Mouse (Mus musculus): ENCODE data around the gene Top2a. TPM values are rescaled to one million over a fixed set of nuclear protein-coding genes. Genes with fewer than 3 reads are reported as not detected.

Top2a gene
- total and polyA plus RNA-seq, 3 experiments, result 385 to 444 (median 400) TPM

DNA sequence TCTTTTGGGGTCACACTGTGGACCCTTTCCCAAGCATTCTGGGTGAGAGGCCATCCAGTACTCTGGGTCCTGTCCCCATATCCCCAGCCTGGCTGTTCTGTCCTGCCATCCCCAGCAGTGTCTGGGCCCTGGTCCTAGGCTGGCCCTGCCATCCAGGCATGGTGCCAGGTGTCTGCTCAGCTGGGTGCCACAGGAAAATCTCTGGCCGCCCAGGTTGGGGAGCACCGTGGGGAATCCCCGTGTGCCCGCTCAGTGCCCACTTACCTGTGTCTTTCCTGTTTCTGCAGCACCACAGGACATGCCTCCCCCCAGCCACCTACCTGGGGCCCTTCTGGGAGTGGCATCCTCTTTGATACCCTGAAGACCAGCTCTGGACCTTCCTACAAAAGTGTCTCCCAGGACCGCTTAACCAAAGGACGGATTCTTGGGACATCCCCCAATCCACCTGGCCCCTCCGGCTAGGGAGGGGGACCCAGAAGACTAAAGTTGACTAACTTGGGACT lies 74.0 kb downstream of the Top2a start:
- in situ Hi-C loops (cut with MboI; ENCODE audit: low pct_ligation_motif_present, low pct_unique_long_range_greater_than_20kb, low sequenced_read_pairs), result no loop called here
- Histone ChIP-seq H3K4me3 (replicated peaks in 1 of 3; ENCODE audit: low read depth in 2 of 3, low read length in 2 of 3, poor library complexity in 1 of 3) (no peak overlapping the region), H3K4me2 (ENCODE audit: insufficient read depth, low read depth, poor library complexity, severe bottlenecking) (no peak overlapping the region), H3K4me1 (ENCODE audit: control insufficient read depth in 1 of 2, insufficient read depth in 2 of 2) (peaks cover 38 to 89% of the 10 kb centered on the region in 2 experiments), H3K36me3 (replicated peaks in 1 of 2; ENCODE audit: control insufficient read depth in 1 of 2, insufficient read depth in 1 of 2, low read length in 1 of 2) (peaks cover 5 to 36% of the 10 kb centered on the region in 2 experiments), H3K9me3 (replicated peaks; ENCODE audit: low read length) (no peaks in the 10 kb centered on the region), H3K27me3 (replicated peaks) (no peaks in the 10 kb centered on the region), H3K79me2 (replicated peaks; ENCODE audit: control insufficient read depth, extremely low read depth, insufficient read depth, poor library complexity, severe bottlenecking) (no peaks in the 10 kb centered on the region), H3K27ac (ENCODE audit: insufficient read depth, low read depth) (no peak overlapping the region), H3K9ac (ENCODE audit: insufficient read depth, low read depth) (no peak overlapping the region)
- TF ChIP-seq CHD2 (IDR thresholded peaks at IDR 0.05; ENCODE audit: low read length) (no peak), ZKSCAN1 (IDR thresholded peaks at IDR 0.05; ENCODE audit: borderline replicate concordance, low read depth, low read length) (no peak), E2F4 (IDR thresholded peaks at IDR 0.05; ENCODE audit: insufficient replicate concordance, low read depth, low read length) (no peak), MAFK (IDR thresholded peaks at IDR 0.05; ENCODE audit: insufficient replicate concordance, low read length) (no peak), CTCF (conservative IDR thresholded peaks at IDR 0.05 in 1 of 2, IDR thresholded peaks at IDR 0.05 in 1 of 2; ENCODE audit: low read depth in 2 of 2, low read length in 2 of 2) (no peak), KAT2A (IDR thresholded peaks at IDR 0.05; ENCODE audit: insufficient replicate concordance, low read length) (no peak), TCF12 (IDR thresholded peaks at IDR 0.05; ENCODE audit: low read depth, low read length) (no peak), GABPA (IDR thresholded peaks at IDR 0.05; ENCODE audit: insufficient replicate concordance, low read depth, low read length) (no peak), POLR2AphosphoS2 (IDR thresholded peaks at IDR 0.05; ENCODE audit: low read depth, low read length) (no peak)
- DNase-seq (ENCODE audit: extremely low read depth), result no peak
- dilution Hi-C loops (cut with MboI; ENCODE audit: extremely low pct_ligation_motif_present, extremely low pct_unique_long_range_greater_than_20kb, low sequenced_read_pairs), result no loop called here

DNA sequence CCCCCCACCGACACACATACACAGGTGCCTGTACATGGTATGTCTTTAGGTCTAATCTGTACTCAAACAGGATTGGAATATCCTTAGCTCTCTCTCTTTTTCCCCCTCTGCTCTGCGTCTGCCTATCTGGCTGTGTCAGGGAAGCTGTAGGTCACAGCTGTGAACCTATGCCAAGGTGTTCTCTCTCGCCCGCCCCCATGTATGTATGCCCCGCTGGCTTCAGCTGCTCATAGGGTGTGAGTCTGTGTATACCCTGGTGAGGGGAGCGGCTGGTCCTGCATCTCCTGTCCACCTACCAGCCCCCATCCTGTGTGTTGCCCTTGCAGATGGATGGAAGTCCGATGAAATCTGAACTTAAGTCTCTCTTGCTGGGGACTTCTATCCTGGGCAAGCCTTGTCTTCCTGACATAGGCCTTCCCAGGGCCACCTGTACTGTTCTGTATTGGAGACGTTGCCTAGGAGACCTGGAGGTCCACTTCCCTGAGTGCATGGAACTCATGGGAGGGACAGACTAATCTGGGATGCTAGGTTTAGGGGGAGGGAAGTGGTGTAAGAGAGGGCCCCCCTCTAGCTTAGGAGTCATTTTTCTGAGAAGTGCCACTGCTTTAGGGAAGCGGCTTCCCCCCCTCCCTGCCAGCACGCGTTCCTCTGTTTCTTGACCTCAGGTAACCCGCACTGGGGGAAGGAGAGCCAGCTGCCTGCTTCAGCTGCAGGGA lies 74.6 kb downstream of the Top2a start:
- Histone ChIP-seq H3K27ac (ENCODE audit: insufficient read depth, low read depth) (no peak overlapping the region), H3K4me1 (ENCODE audit: control insufficient read depth in 1 of 2, insufficient read depth in 2 of 2) (peaks cover 36 to 89% of the 10 kb centered on the region in 2 experiments), H3K27me3 (replicated peaks) (no peaks in the 10 kb centered on the region), H3K4me3 (replicated peaks in 1 of 3; ENCODE audit: low read depth in 2 of 3, low read length in 2 of 3, poor library complexity in 1 of 3) (no peak overlapping the region), H3K9me3 (replicated peaks; ENCODE audit: low read length) (no peaks in the 10 kb centered on the region), H3K4me2 (ENCODE audit: insufficient read depth, low read depth, poor library complexity, severe bottlenecking) (no peak overlapping the region), H3K79me2 (replicated peaks; ENCODE audit: control insufficient read depth, extremely low read depth, insufficient read depth, poor library complexity, severe bottlenecking) (peaks cover 4% of the 10 kb centered on the region; the same call in 1 of the 2 replicates), H3K36me3 (replicated peaks in 1 of 2; ENCODE audit: control insufficient read depth in 1 of 2, insufficient read depth in 1 of 2, low read length in 1 of 2) (peaks cover 5 to 36% of the 10 kb centered on the region in 2 experiments), H3K9ac (ENCODE audit: insufficient read depth, low read depth) (no peak overlapping the region)
- DNase-seq (ENCODE audit: extremely low read depth), result no peak
- no peak for TF ChIP-seq ETS1 (conservative IDR thresholded peaks at IDR 0.05; ENCODE audit: low read depth, low read length)
- TF ChIP-seq CTCF (conservative IDR thresholded peaks at IDR 0.05 in 1 of 2, IDR thresholded peaks at IDR 0.05 in 1 of 2; ENCODE audit: low read depth in 2 of 2, low read length in 2 of 2), result no peak
- no peak for TF ChIP-seq ZNF384 (IDR thresholded peaks at IDR 0.05; ENCODE audit: low read depth, low read length)
- no peak for TF ChIP-seq TBP (conservative IDR thresholded peaks at IDR 0.05; ENCODE audit: low read depth, low read length)
- TF ChIP-seq HCFC1 (IDR thresholded peaks at IDR 0.05; ENCODE audit: low read depth, low read length), result no peak
- TF ChIP-seq USF2 (conservative IDR thresholded peaks at IDR 0.05; ENCODE audit: low read depth, low read length), result no peak
- TF ChIP-seq MXI1 (IDR thresholded peaks at IDR 0.05; ENCODE audit: low read depth, low read length), result no peak
- no peak for TF ChIP-seq JUN (IDR thresholded peaks at IDR 0.05; ENCODE audit: insufficient read depth, low read depth, low read length)
- TF ChIP-seq CHD2 (IDR thresholded peaks at IDR 0.05; ENCODE audit: low read length), result no peak
- no peak for TF ChIP-seq NRF1 (IDR thresholded peaks at IDR 0.05; ENCODE audit: low read depth, low read length)
- TF ChIP-seq PAX5 (IDR thresholded peaks at IDR 0.05; ENCODE audit: low read length), result no peak
- no peak for TF ChIP-seq RAD21 (IDR thresholded peaks at IDR 0.05; ENCODE audit: low read depth, low read length)
- no peak for TF ChIP-seq NELFE (IDR thresholded peaks at IDR 0.05; ENCODE audit: low read depth, low read length)
- TF ChIP-seq ZKSCAN1 (IDR thresholded peaks at IDR 0.05; ENCODE audit: borderline replicate concordance, low read depth, low read length), result no peak
- TF ChIP-seq POLR2A (IDR thresholded peaks at IDR 0.05; ENCODE audit: low read depth, low read length), result no peak
- TF ChIP-seq IRF4 (IDR thresholded peaks at IDR 0.05; ENCODE audit: low read depth, low read length), result no peak
- TF ChIP-seq GABPA (IDR thresholded peaks at IDR 0.05; ENCODE audit: insufficient replicate concordance, low read depth, low read length), result no peak
- no peak for TF ChIP-seq MAZ (IDR thresholded peaks at IDR 0.05; ENCODE audit: low read depth, low read length)
- in situ Hi-C loops (cut with MboI; ENCODE audit: low pct_ligation_motif_present, low pct_unique_long_range_greater_than_20kb, low sequenced_read_pairs), result no loop called here
- dilution Hi-C loops (cut with MboI; ENCODE audit: extremely low pct_ligation_motif_present, extremely low pct_unique_long_range_greater_than_20kb, low sequenced_read_pairs), result no loop called here

All from CH12.LX (cell line).